In the genomic region with DNA sequence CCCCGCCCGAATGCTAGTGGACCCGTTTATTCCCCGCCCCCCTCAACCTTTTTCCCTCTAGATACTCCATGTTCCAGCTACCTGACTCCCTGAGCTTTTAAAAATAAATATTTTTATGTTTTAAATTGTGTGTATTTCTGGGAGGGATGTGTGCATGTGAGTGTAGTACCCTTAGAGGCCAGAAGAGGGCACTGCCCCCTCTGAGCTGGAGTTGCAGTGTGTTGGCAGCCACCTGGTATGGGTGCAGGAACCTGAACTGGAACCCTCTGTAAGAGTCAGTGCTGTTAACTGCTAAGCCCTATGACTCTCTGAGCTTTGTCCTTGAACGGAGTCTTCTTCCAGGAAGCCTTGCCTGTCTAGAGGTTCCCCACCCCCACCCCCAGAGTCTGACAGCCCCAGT, we compare ENCODE assay signal across 23 mouse cellular contexts. TPM values are rescaled to one million over a fixed set of nuclear protein-coding genes. Genes with fewer than 3 reads are reported as not detected.
DNase-seq lines count a peak whose midpoint lies in the region; ATAC-seq and TF ChIP-seq lines count a peak whose summit lies in the region.
"Had no signal": no experiment of that assay in that cellular context is flagged by ENCODE, and none has a peak within 500 bp of the region (broad histone marks: within the 10 kb centered on the region; RNA-seq: fewer than 3 reads in every experiment).

No protein-coding gene starts in this region.

- H3K4me1 ChIP-seq in kidney, postnatal 0 days (replicated peaks; ENCODE audit: insufficient read depth, low read length): no peaks in the 10 kb centered on the region
- H3K4me1 ChIP-seq in lung, postnatal 0 days (ENCODE audit: insufficient read depth, low read depth, low read length): no peaks in the 10 kb centered on the region
- H3K4me1 ChIP-seq in MEL (ENCODE audit: control insufficient read depth in 1 of 2, insufficient read depth in 2 of 2, low read length in 2 of 2): peaks cover 0 to 11% of the 10 kb centered on the region in 2 experiments; a peak in 2 of 4 replicates
- peaks cover 4% of the 10 kb centered on the region for H3K4me1 ChIP-seq in small intestine, adult 2 months (ENCODE audit: control insufficient read depth, insufficient read depth, insufficient read length, low read length)
- H3K4me1 ChIP-seq: lung, embryonic 15.5 days had no signal

- no peak for ATAC-seq in kidney, postnatal 0 days (replicated peaks; ENCODE audit: low FRiP score, low read depth)
- ATAC-seq in lung, postnatal 0 days: no peak
- ATAC-seq: forebrain, embryonic 14.5 days; hindbrain, embryonic 16.5 days; midbrain, embryonic 15.5 days had no signal

- peak; percentile 36; the same call in 1 of the 2 replicates for TF ChIP-seq CTCF in kidney, postnatal 0 days (IDR thresholded peaks at IDR 0.05; ENCODE audit: low read depth)
- 0 out of 2 replicates have a peak, but pooled peaks have one; percentile 1 for TF ChIP-seq CTCF in lung, postnatal 0 days (IDR thresholded peaks at IDR 0.05)
- TF ChIP-seq CTCF in MEL (IDR thresholded peaks at IDR 0.05 in 2 of 3, conservative IDR thresholded peaks at IDR 0.05 in 1 of 3; ENCODE audit: control insufficient read depth in 1 of 3, insufficient read depth in 1 of 3, low read depth in 2 of 3, low read length in 3 of 3, poor library complexity in 1 of 3, severe bottlenecking in 1 of 3): peak; percentile 11 to 37 (median 34); a peak in 4 of 6 replicates
- TF ChIP-seq CTCF in small intestine, adult 2 months (IDR thresholded peaks at IDR 0.05; ENCODE audit: extremely low read depth, insufficient read length, insufficient replicate concordance, low read depth, low read length): peak; percentile 23; the same call in 1 of the 2 replicates

- no peak for TF ChIP-seq POLR2A in MEL (IDR thresholded peaks at IDR 0.05; ENCODE audit: control insufficient read depth in 1 of 2, insufficient read depth in 1 of 2, low read depth in 1 of 2, low read length in 2 of 2, poor library complexity in 1 of 2)
- no peak for TF ChIP-seq POLR2A in small intestine, adult 2 months (IDR thresholded peaks at IDR 0.05; ENCODE audit: low read depth, low read length)

- H3K9me3 ChIP-seq in kidney, postnatal 0 days (replicated peaks; ENCODE audit: low read length): no peaks in the 10 kb centered on the region
- H3K9me3 ChIP-seq in lung, postnatal 0 days (ENCODE audit: low read length): no peaks in the 10 kb centered on the region
- no peaks in the 10 kb centered on the region for H3K9me3 ChIP-seq in MEL (replicated peaks; ENCODE audit: insufficient read depth, low read length)
- H3K9me3 ChIP-seq: lung, embryonic 15.5 days; midbrain, embryonic 15.5 days had no signal

- TF ChIP-seq RAD21 in MEL (IDR thresholded peaks at IDR 0.05; ENCODE audit: low read depth, low read length): no peak; the same call in 1 of the 2 replicates

- DNase-seq in kidney, postnatal 0 days (ENCODE audit: low spot score): no peak
- DNase-seq in kidney, adult 18-20 months: no peak
- no peak for DNase-seq in lung, postnatal 0 days (ENCODE audit: low spot score)
- no peak for DNase-seq in lung, postnatal 25 days (ENCODE audit: low spot score)
- no peak for DNase-seq in MEL (ENCODE audit: low read depth, low spot score)
- no peak for DNase-seq in retina, postnatal 1 day
- DNase-seq: cerebellum, adult 18-20 months; cerebellum, postnatal 36 days; kidney, adult 9 months; kidney, postnatal 4 days; layer of hippocampus, postnatal 36 days had no signal

- H3K36me3 ChIP-seq in kidney, postnatal 0 days (ENCODE audit: insufficient read depth, low read length): peaks cover 8% of the 10 kb centered on the region; the same call in 1 of the 2 replicates
- H3K36me3 ChIP-seq in lung, postnatal 0 days (ENCODE audit: insufficient read depth, low read length): peaks cover 9% of the 10 kb centered on the region
- H3K36me3 ChIP-seq in MEL (ENCODE audit: control insufficient read depth in 1 of 2, insufficient read depth in 2 of 2, low read length in 2 of 2): peaks cover 0 to 8% of the 10 kb centered on the region in 2 experiments; a peak in 2 of 4 replicates
- H3K36me3 ChIP-seq in small intestine, adult 2 months (ENCODE audit: control insufficient read depth, insufficient read depth, low read length): peaks cover 9% of the 10 kb centered on the region

- no peaks in the 10 kb centered on the region; the same call in 1 of the 2 replicates for H3K27me3 ChIP-seq in kidney, postnatal 0 days (ENCODE audit: insufficient read depth, low read length)
- H3K27me3 ChIP-seq in lung, postnatal 0 days (replicated peaks; ENCODE audit: insufficient read depth, low read length): no peaks in the 10 kb centered on the region
- H3K27me3 ChIP-seq in MEL (ENCODE audit: control insufficient read depth in 1 of 2, insufficient read depth in 2 of 2, low read length in 2 of 2): no peaks in the 10 kb centered on the region
- H3K27me3 ChIP-seq in small intestine, adult 2 months (ENCODE audit: control insufficient read depth, insufficient read depth, low read length): peaks cover 5% of the 10 kb centered on the region

- no peak overlapping the region for H3K27ac ChIP-seq in kidney, postnatal 0 days
- no peak overlapping the region for H3K27ac ChIP-seq in lung, postnatal 0 days (ENCODE audit: low read length)
- no peak overlapping the region for H3K27ac ChIP-seq in MEL (ENCODE audit: control insufficient read depth, low read depth, low read length)
- H3K27ac ChIP-seq in small intestine, adult 2 months (ENCODE audit: insufficient read depth, low read depth, low read length): no peak overlapping the region
- H3K27ac ChIP-seq: embryonic facial prominence, embryonic 10.5 days; lung, embryonic 15.5 days; midbrain, embryonic 15.5 days had no signal

- no peak overlapping the region for H3K9ac ChIP-seq in kidney, postnatal 0 days (ENCODE audit: low read depth, low read length)
- no peak overlapping the region for H3K9ac ChIP-seq in lung, postnatal 0 days (replicated peaks; ENCODE audit: low read depth)
- no peak overlapping the region for H3K9ac ChIP-seq in MEL (ENCODE audit: control insufficient read depth, low read depth, low read length, poor library complexity, severe bottlenecking)
- H3K9ac ChIP-seq: lung, embryonic 15.5 days had no signal

- no peaks in the 10 kb centered on the region for H3K79me2 ChIP-seq in MEL (ENCODE audit: control insufficient read depth, insufficient read depth, low read length, poor library complexity)

- 90% methylated on average over 5 of the region's 5 CpGs for WGBS in kidney, postnatal 0 days
- 90% methylated on average over 5 of the region's 5 CpGs for WGBS in lung, postnatal 0 days
- WGBS in small intestine, adult 2 months: 97% methylated on average over 5 of the region's 5 CpGs

- no peak overlapping the region for H3K4me2 ChIP-seq in kidney, postnatal 0 days (ENCODE audit: low read length)
- H3K4me2 ChIP-seq in lung, postnatal 0 days (replicated peaks; ENCODE audit: low read depth, low read length): no peak overlapping the region
- H3K4me2 ChIP-seq: lung, embryonic 15.5 days had no signal

- no peak overlapping the region for H3K4me3 ChIP-seq in kidney, postnatal 0 days (replicated peaks; ENCODE audit: low read depth, low read length)
- no peak overlapping the region for H3K4me3 ChIP-seq in lung, postnatal 0 days (ENCODE audit: low read depth, low read length)
- H3K4me3 ChIP-seq in MEL (ENCODE audit: control insufficient read depth in 1 of 2, insufficient read depth in 1 of 2, low read depth in 2 of 2, low read length in 2 of 2): no peak overlapping the region
- H3K4me3 ChIP-seq in small intestine, adult 2 months (ENCODE audit: low read depth, low read length): no peak overlapping the region
- H3K4me3 ChIP-seq: lung, embryonic 15.5 days had no signal

- no peak for TF ChIP-seq EP300 in lung, postnatal 0 days (IDR thresholded peaks at IDR 0.05)
- TF ChIP-seq EP300 in MEL (IDR thresholded peaks at IDR 0.05; ENCODE audit: low read depth in 1 of 2, low read length in 2 of 2): no peak

RNA-seq across cellular contexts. Expression of gene Cfap73, which starts 2.1 kb away (rescaled TPM):
- not detected in 2 replicates for polyA plus RNA-seq in kidney, postnatal 0 days (2015; fragmentation: Nextera tagmentation; extraction: Ambion mirVana)
- polyA plus RNA-seq in lung, postnatal 0 days (2015; fragmentation: Nextera tagmentation; extraction: Ambion mirVana): 1.3 and 2.0 TPM in 2 replicates
- total RNA-seq in MEL (2012; rRNA removed): not detected in 2 replicates
- polyA plus RNA-seq in MEL (2012; ENCODE audit: insufficient read depth in 1 of 2, insufficient read length in 2 of 2, low read depth in 1 of 2, low replicate concordance in 2 of 2, missing spikeins in 1 of 2): under 1 TPM in 1 of 2 experiments, not detected in 1; 0.25 TPM
- polyA plus RNA-seq in small intestine, adult 2 months (2012; rRNA removed): not detected in 2 replicates
- total RNA-seq: ES-E14; heart, postnatal 25 days; megakaryocyte, adult 5-6 weeks had no signal
- polyA plus RNA-seq: C2C12; heart, embryonic 12.5 days; limb, embryonic 11.5 days had no signal

RNA-seq across cellular contexts. Expression of gene Rasal1, which starts 16.7 kb away (rescaled TPM):
- polyA plus RNA-seq in kidney, postnatal 0 days (2015; fragmentation: Nextera tagmentation; extraction: Ambion mirVana): 0.36 and 0.39 TPM in 2 replicates
- not detected in 2 replicates for polyA plus RNA-seq in lung, postnatal 0 days (2015; fragmentation: Nextera tagmentation; extraction: Ambion mirVana)
- total RNA-seq in MEL (2012; rRNA removed): 0.26 and 0.69 TPM in 2 replicates
- 1 to 10 TPM in 1 of 2 experiments, not detected in 1; 4.5 TPM for polyA plus RNA-seq in MEL (2012; ENCODE audit: insufficient read depth in 1 of 2, insufficient read length in 2 of 2, low read depth in 1 of 2, low replicate concordance in 2 of 2, missing spikeins in 1 of 2)
- 1.7 and 2.6 TPM in 2 replicates for polyA plus RNA-seq in small intestine, adult 2 months (2012; rRNA removed)
- total RNA-seq: heart, postnatal 25 days; megakaryocyte, adult 5-6 weeks had no signal
- polyA plus RNA-seq: C2C12; heart, embryonic 12.5 days had no signal

RNA-seq across cellular contexts. Expression of gene Ddx54, which starts 19.4 kb away (rescaled TPM):
- polyA plus RNA-seq in kidney, postnatal 0 days (2015; fragmentation: Nextera tagmentation; extraction: Ambion mirVana): 34.8 and 38.6 TPM in 2 replicates
- 24.9 and 25.4 TPM in 2 replicates for polyA plus RNA-seq in lung, postnatal 0 days (2015; fragmentation: Nextera tagmentation; extraction: Ambion mirVana)
- total RNA-seq in MEL (2012; rRNA removed): 73.8 and 74.8 TPM in 2 replicates
- polyA plus RNA-seq in MEL (2012; ENCODE audit: insufficient read depth in 1 of 2, insufficient read length in 2 of 2, low read depth in 1 of 2, low replicate concordance in 2 of 2, missing spikeins in 1 of 2): 10 to 100 TPM in 1 of 2 experiments, not detected in 1; 99.9 TPM
- polyA plus RNA-seq in small intestine, adult 2 months (2012; rRNA removed): 23.1 and 44.6 TPM in 2 replicates

RNA-seq across cellular contexts. Expression of gene Rita1, which starts 19.5 kb away (rescaled TPM):
- polyA plus RNA-seq in kidney, postnatal 0 days (2015; fragmentation: Nextera tagmentation; extraction: Ambion mirVana): 14.3 and 16.3 TPM in 2 replicates
- polyA plus RNA-seq in lung, postnatal 0 days (2015; fragmentation: Nextera tagmentation; extraction: Ambion mirVana): 9.9 and 10.0 TPM in 2 replicates
- 14.0 and 18.1 TPM in 2 replicates for total RNA-seq in MEL (2012; rRNA removed)
- polyA plus RNA-seq in MEL (2012; ENCODE audit: insufficient read depth in 1 of 2, insufficient read length in 2 of 2, low read depth in 1 of 2, low replicate concordance in 2 of 2, missing spikeins in 1 of 2): 10 to 100 TPM in 1 of 2 experiments, not detected in 1; 22.1 TPM
- polyA plus RNA-seq in small intestine, adult 2 months (2012; rRNA removed): 6.9 and 12.1 TPM in 2 replicates

RNA-seq across cellular contexts. Expression of gene Iqcd, which starts 43.1 kb away (rescaled TPM):
- polyA plus RNA-seq in kidney, postnatal 0 days (2015; fragmentation: Nextera tagmentation; extraction: Ambion mirVana): 1.1 and 1.4 TPM in 2 replicates
- 1.7 and 2.0 TPM in 2 replicates for polyA plus RNA-seq in lung, postnatal 0 days (2015; fragmentation: Nextera tagmentation; extraction: Ambion mirVana)
- total RNA-seq in MEL (2012; rRNA removed): 0.62 and 1.1 TPM in 2 replicates
- polyA plus RNA-seq in MEL (2012; ENCODE audit: insufficient read depth in 1 of 2, insufficient read length in 2 of 2, low read depth in 1 of 2, low replicate concordance in 2 of 2, missing spikeins in 1 of 2): 1 to 10 TPM in 1 of 2 experiments, not detected in 1; 2.2 TPM
- 0.15 and 0.25 TPM in 2 replicates for polyA plus RNA-seq in small intestine, adult 2 months (2012; rRNA removed)
- total RNA-seq: ES-E14; heart, postnatal 25 days had no signal
